In genomic region chr13:23706771-23707170, GRCm38 (mm10) we compare ENCODE assay signal across 29 mouse cellular contexts. TPM values are rescaled to one million over a fixed set of nuclear protein-coding genes. Genes with fewer than 3 reads are reported as not detected.
DNase-seq lines count a peak whose midpoint lies in the region; ATAC-seq and TF ChIP-seq lines count a peak whose summit lies in the region.
"Had no signal": no experiment of that assay in that cellular context is flagged by ENCODE, and none has a peak within 500 bp of the region (broad histone marks: within the 10 kb centered on the region; RNA-seq: fewer than 3 reads in every experiment).

No protein-coding gene starts in this region.

- H3K9me3 ChIP-seq in heart, embryonic 12.5 days (replicated peaks): no peaks in the 10 kb centered on the region
- H3K9me3 ChIP-seq in limb, embryonic 10.5 days (replicated peaks): no peaks in the 10 kb centered on the region
- H3K9me3 ChIP-seq: embryonic facial prominence, embryonic 13.5 days; forebrain, embryonic 13.5 days; G1E; heart, embryonic 10.5 days; hindbrain, embryonic 12.5 days; hindbrain, embryonic 15.5 days had no signal

- TF ChIP-seq POLR2A in bone marrow macrophage, adult 2 months (IDR thresholded peaks at IDR 0.05; ENCODE audit: borderline replicate concordance, low read depth, low read length): no peak

- H3K9ac ChIP-seq in heart, embryonic 12.5 days: no peak overlapping the region
- H3K9ac ChIP-seq: embryonic facial prominence, embryonic 13.5 days; forebrain, embryonic 13.5 days; forebrain, postnatal 0 days; hindbrain, embryonic 12.5 days; hindbrain, embryonic 15.5 days had no signal

- DNase-seq in heart, adult 11 months: peak; percentile 87
- DNase-seq in limb, embryonic 10.5 days (ENCODE audit: low spot score): peak; percentile 21
- no peak for DNase-seq in spleen, adult 18-20 months
- DNase-seq in kidney, postnatal 14 days: no peak
- DNase-seq: adrenal gland, postnatal 10 days; adrenal gland, postnatal 36 days; B cell, adult 2 months; cerebellum, adult 11 months; cerebellum, adult 2 months; cerebellum, adult 9-11 months; cerebellum, postnatal 25 days; forebrain, postnatal 0 days; gastrocnemius, postnatal 25 days had no signal

- H3K4me3 ChIP-seq in heart, embryonic 12.5 days: no peak overlapping the region
- no peak overlapping the region for H3K4me3 ChIP-seq in bone marrow macrophage, adult 2 months (ENCODE audit: insufficient read depth, low read length)
- H3K4me3 ChIP-seq in limb, embryonic 10.5 days: no peak overlapping the region
- H3K4me3 ChIP-seq: embryonic facial prominence, embryonic 13.5 days; erythroblast, embryonic 14.5 days; forebrain, embryonic 13.5 days; heart, adult 2 months; heart, embryonic 10.5 days; hindbrain, embryonic 12.5 days; hindbrain, embryonic 15.5 days had no signal

- no peak for ATAC-seq in heart, embryonic 12.5 days (ENCODE audit: insufficient number of reproducible peaks, low FRiP score)
- ATAC-seq: forebrain, embryonic 13.5 days; forebrain, postnatal 0 days; Patski had no signal

- no peak for TF ChIP-seq CTCF in bone marrow macrophage, adult 2 months (IDR thresholded peaks at IDR 0.05; ENCODE audit: low read depth, low read length)

- H3K4me1 ChIP-seq in heart, embryonic 12.5 days (replicated peaks): peaks cover 29% of the 10 kb centered on the region
- peaks cover 60% of the 10 kb centered on the region for H3K4me1 ChIP-seq in bone marrow macrophage, adult 2 months (ENCODE audit: control insufficient read depth, insufficient read depth, low read length)
- peaks cover 28% of the 10 kb centered on the region for H3K4me1 ChIP-seq in limb, embryonic 10.5 days

- H3K36me3 ChIP-seq in heart, embryonic 12.5 days: no peaks in the 10 kb centered on the region
- no peaks in the 10 kb centered on the region for H3K36me3 ChIP-seq in limb, embryonic 10.5 days
- H3K36me3 ChIP-seq: embryonic facial prominence, embryonic 13.5 days; G1E; heart, embryonic 10.5 days; hindbrain, embryonic 12.5 days; hindbrain, embryonic 15.5 days had no signal

- H3K27ac ChIP-seq in heart, embryonic 12.5 days (ENCODE audit: poor library complexity, severe bottlenecking): no peak overlapping the region
- H3K27ac ChIP-seq in bone marrow macrophage, adult 2 months (ENCODE audit: insufficient read depth, low read depth, low read length): peak overlapping the region; percentile 77
- no peak overlapping the region for H3K27ac ChIP-seq in limb, embryonic 10.5 days
- H3K27ac ChIP-seq: embryonic facial prominence, embryonic 13.5 days; forebrain, embryonic 13.5 days; heart, adult 2 months; heart, embryonic 10.5 days; hindbrain, embryonic 12.5 days; hindbrain, embryonic 15.5 days had no signal

- H3K27me3 ChIP-seq in heart, embryonic 12.5 days (replicated peaks): 0 out of 2 replicates have a peak, but pooled peaks cover 3% of the 10 kb centered on the region
- H3K27me3 ChIP-seq in limb, embryonic 10.5 days (ENCODE audit: low read depth, poor library complexity, severe bottlenecking): no peaks in the 10 kb centered on the region
- H3K27me3 ChIP-seq: CH12.LX; embryonic facial prominence, embryonic 13.5 days; forebrain, embryonic 13.5 days; hindbrain, embryonic 15.5 days; Patski had no signal

- 84% methylated on average over 12 of the region's 12 CpGs for WGBS in heart, embryonic 12.5 days
- WGBS in limb, embryonic 10.5 days: 94% methylated on average over 12 of the region's 12 CpGs

- no peak overlapping the region for H3K4me2 ChIP-seq in heart, embryonic 12.5 days
- H3K4me2 ChIP-seq: embryonic facial prominence, embryonic 13.5 days; forebrain, embryonic 13.5 days; hindbrain, embryonic 12.5 days; hindbrain, embryonic 15.5 days had no signal

RNA-seq across cellular contexts. Expression of gene Hfe, which starts 3.9 kb away (rescaled TPM):
- 10.5 and 13.2 TPM in 2 replicates for polyA plus RNA-seq in heart, embryonic 12.5 days (2016; fragmentation: Nextera tagmentation; extraction: Ambion mirVana)
- polyA plus RNA-seq in bone marrow macrophage, adult 2 months (2012; ENCODE audit: insufficient read depth, insufficient read length, missing spikeins): 95.3 and 104 TPM in 2 replicates
- 1.6 and 2.0 TPM in 2 replicates for polyA plus RNA-seq in limb, embryonic 10.5 days (2016; fragmentation: Nextera tagmentation; extraction: Ambion mirVana)
- polyA plus RNA-seq: G1E had no signal

RNA-seq across cellular contexts. Expression of gene Hist1h4c, which starts 8.5 kb away (rescaled TPM):
- 2.7 and 3.5 TPM in 2 replicates for polyA plus RNA-seq in heart, embryonic 12.5 days (2016; fragmentation: Nextera tagmentation; extraction: Ambion mirVana)
- not detected in 2 replicates for polyA plus RNA-seq in bone marrow macrophage, adult 2 months (2012; ENCODE audit: insufficient read depth, insufficient read length, missing spikeins)
- 6.4 and 6.5 TPM in 2 replicates for polyA plus RNA-seq in limb, embryonic 10.5 days (2016; fragmentation: Nextera tagmentation; extraction: Ambion mirVana)

RNA-seq across cellular contexts. Expression of gene Hist1h1t, which starts 11.2 kb away (rescaled TPM):
- polyA plus RNA-seq in heart, embryonic 12.5 days (2016; fragmentation: Nextera tagmentation; extraction: Ambion mirVana): not detected in 2 replicates
- 0.62 TPM in 1 of 2 replicates, not detected in the other for polyA plus RNA-seq in bone marrow macrophage, adult 2 months (2012; ENCODE audit: insufficient read depth, insufficient read length, missing spikeins)
- polyA plus RNA-seq in limb, embryonic 10.5 days (2016; fragmentation: Nextera tagmentation; extraction: Ambion mirVana): 0.26 TPM in 1 of 2 replicates, not detected in the other
- polyA plus RNA-seq: cerebellum, adult 2 months; embryonic facial prominence, embryonic 13.5 days; forebrain, embryonic 13.5 days; forebrain, postnatal 0 days; frontal cortex, adult 2 months; G1E; gonadal fat pad, adult 2 months; heart, adult 2 months; heart, postnatal 0 days; hindbrain, embryonic 12.5 days; hindbrain, embryonic 15.5 days; intestine, embryonic 14.5 days had no signal

RNA-seq across cellular contexts. Expression of gene Hist1h2bc, which starts 22.8 kb away (rescaled TPM):
- polyA plus RNA-seq in heart, embryonic 12.5 days (2016; fragmentation: Nextera tagmentation; extraction: Ambion mirVana): 43.6 and 49.5 TPM in 2 replicates
- 55.8 and 61.9 TPM in 2 replicates for polyA plus RNA-seq in bone marrow macrophage, adult 2 months (2012; ENCODE audit: insufficient read depth, insufficient read length, missing spikeins)
- polyA plus RNA-seq in limb, embryonic 10.5 days (2016; fragmentation: Nextera tagmentation; extraction: Ambion mirVana): 16.9 and 17.0 TPM in 2 replicates

RNA-seq across cellular contexts. Expression of gene Hist1h2ac, which starts 23.0 kb away (rescaled TPM):
- polyA plus RNA-seq in heart, embryonic 12.5 days (2016; fragmentation: Nextera tagmentation; extraction: Ambion mirVana): 0.70 and 0.78 TPM in 2 replicates
- 0.35 and 0.40 TPM in 2 replicates for polyA plus RNA-seq in bone marrow macrophage, adult 2 months (2012; ENCODE audit: insufficient read depth, insufficient read length, missing spikeins)
- polyA plus RNA-seq in limb, embryonic 10.5 days (2016; fragmentation: Nextera tagmentation; extraction: Ambion mirVana): 0.60 and 0.98 TPM in 2 replicates

Comparison
In these comparisons a context has a peak if more than half of its experiments do, and no peak if none do; other contexts are left out.
1. DNase-seq: peak in heart, adult 11 months (single experiment) and limb, embryonic 10.5 days (single experiment); none in spleen, adult 18-20 months (0 of 2) and kidney, postnatal 14 days (single experiment).